Mouse (Mus musculus) cerebellum, adult (tissue): ENCODE results near the gene Luc7l.
"Not testable (repeated sequence)": the region's sequence is repeated elsewhere in the genome, so short reads cannot be mapped to it uniquely, and the experiment has no call there.

Experiments used
- ATAC-seq: cut with Nextera tagmentation; 2 replicates; pipeline ENCODE4 v1.9.2; 2017; ENCODE audit warnings: mild to moderate bottlenecking, moderate library complexity, mixed read lengths; ENCODE audit not compliant: insufficient number of reproducible peaks, low FRiP score, low TSS enrichment

Gene Luc7l

DNA sequence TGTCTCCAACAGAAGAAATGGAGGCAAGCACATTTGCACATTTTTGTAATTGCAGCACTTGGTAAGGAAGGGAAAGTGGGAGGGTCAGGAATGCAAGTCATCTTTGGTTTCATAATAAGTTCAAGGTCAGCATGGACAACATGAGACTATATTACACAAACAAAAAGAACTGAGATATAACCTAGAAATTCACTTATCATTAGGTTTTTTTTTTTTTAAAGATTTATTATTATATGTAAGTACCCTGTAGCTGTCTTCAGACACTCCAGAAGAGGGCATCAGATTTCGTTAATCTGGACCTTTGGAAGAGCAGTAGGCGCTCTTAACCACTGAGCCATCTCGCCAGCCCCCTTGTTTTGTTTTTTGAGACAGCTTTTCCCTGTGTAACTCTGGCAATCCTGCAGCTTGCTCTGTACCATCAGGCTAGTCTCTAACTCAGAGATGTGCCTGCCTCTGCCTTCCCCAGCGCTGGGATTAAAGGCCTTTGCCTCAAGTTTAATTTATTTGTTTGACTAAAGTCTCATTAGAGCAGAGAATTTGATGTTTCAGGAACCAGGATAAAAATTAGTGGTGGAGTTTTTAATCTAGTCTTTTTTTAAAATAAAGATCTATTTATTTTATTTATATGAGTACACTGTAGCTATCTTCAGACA is 684 bp upstream of the Luc7l start:
- ATAC-seq, result no peak

DNA sequence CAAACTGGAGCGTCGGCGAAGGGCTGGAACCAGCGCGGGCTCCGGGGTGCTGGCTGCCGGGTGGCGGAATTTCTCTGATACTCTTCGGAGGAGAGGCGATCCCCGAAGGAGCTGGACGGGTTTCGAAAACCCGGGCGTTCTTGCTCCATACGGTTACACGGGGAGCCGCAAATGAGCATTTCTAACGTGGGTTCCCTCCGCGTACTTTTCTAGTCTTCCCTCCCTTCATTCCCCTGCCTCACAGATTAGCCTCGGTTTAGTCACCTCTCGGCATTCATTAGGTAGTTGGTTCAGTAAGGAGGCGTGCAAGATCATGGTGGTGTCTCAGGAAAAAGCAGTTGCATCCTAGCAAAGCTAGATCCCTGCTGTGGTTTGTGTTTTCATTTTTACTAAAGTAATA is 703 bp downstream of the Luc7l start:
- ATAC-seq, result no peak

DNA sequence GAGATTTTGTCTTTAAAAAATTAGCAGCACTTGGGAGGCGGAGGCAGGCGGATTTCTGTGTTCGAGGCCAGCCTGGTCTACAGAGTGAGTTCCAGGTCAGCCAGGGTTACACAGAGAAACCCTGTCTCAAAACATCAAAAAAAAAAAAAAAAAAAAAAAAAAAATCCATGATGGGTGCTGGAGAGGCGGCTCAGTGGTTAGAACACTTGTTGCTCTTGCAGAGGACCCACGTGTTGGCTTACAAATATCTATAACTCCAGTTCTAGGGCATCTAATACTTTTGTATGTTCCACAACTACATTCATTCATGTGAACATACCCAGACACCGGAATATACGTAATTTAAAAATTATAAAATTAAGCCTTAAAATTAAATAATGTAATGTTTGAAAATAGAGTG is 2.6 kb downstream of the Luc7l start:
- ATAC-seq, result no peak

DNA sequence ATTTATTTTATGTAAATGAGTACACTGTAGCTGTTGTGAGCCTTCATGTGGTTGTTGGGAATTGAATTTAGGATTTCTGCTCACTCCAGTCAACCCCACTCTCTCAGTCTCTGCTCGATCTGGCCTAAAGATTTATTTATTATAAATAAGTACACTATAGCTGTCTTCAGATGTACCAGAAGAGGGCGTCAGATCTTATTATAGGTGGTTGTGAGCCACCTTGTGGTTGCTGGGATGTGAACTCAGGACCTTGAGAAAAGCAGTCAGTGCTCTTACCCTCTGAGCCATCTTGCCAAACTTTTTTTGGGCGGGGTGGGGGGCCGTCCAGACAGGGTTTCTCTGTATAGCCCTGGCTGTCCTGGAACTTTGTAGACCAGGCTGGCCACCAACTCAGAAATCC is 9.1 kb downstream of the Luc7l start:
- no peak for ATAC-seq

DNA sequence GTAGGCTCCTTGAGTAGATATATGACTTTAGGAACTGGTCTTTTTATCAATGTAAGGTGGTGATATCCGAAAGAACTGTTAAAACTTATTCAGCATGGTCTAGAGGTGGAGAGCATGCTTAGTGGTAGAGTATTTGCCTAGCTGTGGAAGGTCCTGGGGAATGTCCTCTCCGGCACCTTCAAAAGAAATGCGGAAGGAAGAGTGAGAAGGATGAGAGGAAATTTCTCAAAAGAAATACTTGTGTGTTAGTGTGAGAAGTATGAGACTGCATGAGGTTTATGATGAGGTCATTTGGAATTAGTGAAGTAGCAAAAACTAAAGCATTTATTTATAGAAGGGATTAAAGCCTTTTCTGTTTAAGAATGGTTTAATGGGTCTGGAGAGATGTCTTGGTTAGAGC is 9.7 kb downstream of the Luc7l start:
- ATAC-seq, result no peak

DNA sequence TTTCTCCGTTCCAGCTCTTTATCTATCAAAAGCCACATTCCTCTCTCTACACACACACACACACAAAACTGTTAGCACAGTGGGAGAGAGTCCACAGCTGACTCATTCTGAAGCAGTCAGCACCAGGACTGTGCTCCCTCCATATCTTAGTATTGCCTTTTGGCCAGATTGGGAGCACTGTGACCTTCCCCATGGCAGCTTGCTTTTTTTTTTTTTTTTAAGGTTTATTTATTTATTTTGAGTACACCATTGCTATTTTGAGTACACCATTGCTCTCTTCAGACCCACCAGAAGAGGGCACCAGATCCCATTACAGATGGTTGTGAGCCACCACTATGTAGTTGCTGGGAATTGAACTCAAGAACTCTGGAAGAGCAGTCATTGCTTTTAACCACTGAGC is 16.2 kb downstream of the Luc7l start:
- ATAC-seq, result no peak

DNA sequence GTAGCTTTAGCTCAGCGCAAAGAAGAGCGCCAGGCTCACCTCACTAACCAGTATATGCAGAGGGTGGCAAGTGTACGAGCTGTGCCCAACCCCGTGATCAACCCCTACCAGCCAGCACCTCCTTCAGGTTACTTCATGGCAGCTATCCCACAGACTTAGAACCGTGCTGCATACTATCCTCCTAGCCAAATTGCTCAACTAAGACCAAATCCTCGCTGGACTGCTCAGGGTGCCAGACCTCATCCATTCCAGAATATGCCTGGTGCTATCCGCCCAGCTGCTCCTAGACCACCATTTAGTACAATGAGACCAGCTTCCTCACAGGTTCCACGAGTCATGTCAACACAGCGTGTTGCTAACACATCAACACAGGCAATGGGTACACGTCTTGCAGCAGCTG is 16.9 kb downstream of the Luc7l start:
- not testable (repeated sequence) for ATAC-seq

DNA sequence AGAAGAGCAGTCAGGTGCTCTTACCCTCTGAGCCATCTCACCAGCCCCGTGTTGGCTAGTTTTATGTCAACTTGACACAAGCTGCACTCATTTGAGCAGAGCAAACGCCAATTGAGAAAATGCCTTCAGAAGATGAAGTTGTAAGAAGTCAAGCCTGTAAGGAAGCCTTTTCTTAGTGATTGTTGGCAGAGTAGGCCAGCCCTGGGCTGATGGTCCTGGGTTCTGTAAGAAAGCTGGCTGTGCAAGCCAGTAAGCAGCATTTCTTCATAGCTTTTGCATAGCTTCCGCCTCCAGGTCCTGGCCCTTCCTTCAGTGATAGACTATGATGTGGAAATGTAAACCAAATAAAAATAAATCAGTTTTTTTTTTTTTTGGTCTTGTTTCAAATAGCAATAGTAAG is 19.9 kb downstream of the Luc7l start:
- ATAC-seq, result no peak

DNA sequence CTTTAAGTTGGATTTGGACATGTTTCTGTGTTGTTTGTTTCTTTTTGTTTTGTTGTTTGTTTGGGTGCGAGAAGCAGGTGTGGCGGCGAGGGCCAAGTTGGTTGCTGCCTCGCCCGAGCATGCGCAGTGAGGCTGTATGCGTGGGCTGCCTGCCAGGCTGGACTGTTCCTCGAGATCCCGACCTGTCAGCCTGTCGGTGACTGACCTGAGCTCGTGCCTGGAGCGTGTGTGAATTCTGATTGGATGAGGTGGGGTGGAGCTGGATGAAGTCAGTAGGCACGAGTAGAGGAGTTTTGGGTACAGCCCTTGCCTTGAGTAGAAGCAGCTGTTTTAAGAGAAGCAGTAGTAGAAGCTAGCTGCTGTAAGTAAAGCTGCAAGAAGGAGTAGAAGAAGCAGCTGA is 23.2 kb downstream of the Luc7l start:
- ATAC-seq, result no peak

DNA sequence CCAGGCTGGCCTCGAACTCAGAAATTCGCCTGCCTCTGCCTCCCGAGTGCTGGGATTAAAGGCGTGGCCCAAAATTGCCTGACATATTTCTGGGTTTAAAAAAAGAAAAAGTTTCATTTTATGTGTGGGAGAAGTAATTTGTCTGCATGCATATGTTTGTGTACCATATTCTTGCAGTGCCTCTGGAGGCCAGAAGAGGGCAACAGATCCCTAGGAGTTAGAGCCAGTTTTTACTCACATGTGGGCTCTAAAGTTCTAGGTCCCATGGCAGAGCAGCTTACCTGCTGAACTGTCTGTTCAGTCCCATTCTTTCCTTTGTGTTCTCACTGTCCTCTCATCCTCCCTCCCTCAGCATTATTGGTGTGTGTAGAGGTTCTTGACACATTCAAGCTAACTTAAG is 24.0 kb downstream of the Luc7l start:
- no peak for ATAC-seq

DNA sequence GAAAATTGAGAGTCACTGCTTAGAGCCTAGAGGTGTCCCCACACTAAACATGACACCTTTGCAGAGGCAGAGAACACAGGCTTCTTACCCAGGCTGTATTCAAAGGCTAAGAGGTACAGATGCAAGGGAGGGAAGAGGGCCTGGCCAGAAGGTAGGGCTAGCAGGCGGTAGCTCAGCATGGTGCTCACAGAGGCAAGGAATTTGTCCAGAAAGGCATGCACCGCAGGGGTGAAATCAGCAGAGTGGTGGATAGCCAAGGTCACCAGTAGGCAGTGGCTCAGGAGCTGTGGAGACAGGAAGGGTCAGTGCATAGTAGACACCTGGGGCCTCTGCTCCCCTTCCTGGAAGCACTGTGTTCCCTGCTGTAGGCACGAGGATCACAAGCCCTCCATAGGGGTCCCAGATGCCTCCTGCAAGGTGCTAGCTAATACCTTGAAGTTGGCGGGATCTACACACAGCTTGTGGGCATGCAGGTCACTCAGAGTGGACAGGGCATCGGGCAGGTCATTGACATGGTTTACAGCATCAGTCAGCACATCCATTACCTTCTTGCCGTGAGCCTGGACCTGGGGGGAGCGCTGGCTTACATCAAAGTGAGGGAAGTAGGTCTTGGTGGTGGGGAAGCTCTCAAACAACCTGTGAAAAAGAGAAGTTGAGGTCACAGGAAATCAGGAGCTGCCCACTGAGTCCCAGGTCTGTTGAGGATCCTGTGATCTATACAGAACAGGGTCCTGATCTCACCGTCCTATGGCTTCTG is 33.7 kb downstream of the Luc7l start:
- ATAC-seq, result no peak

DNA sequence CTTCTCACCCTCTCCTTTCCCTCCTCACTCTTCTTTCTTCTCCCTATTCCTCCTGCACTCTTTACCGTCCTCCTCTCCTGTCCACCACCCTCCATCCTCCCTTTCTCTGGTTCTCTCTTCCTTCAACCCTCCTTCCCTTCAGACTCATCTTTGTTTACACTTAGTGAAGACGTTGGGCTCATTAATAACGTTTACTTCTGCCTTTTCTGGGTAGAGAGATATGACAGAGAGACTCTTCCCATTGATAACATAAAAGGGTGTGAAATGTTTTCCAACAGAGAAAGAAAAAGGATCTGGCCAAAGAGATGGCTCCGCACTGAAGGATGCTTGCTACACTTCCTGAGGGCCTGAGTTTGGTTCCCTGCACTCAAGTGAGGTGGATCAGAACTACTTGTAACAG is 36.8 kb downstream of the Luc7l start:
- ATAC-seq, result no peak

DNA sequence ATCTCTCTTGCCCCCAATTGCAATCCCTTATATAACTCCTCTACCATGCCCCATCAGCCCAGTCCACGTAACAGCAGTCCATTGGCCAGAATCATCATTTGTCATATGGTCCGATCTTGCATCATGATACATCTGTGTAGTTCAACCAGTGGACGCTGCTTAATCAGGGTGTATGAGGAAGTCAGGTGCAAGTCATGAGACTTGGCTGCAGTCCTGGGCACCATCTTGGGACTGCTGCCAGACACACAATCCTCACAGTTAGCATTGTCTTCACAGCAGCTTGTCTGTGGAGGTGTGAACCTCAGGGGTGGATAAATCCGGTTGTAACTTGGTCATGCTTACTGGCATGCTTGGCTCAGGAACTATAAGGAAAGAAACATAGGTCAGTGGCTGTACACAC is 45.6 kb downstream of the Luc7l start:
- ATAC-seq, result not testable (repeated sequence)

DNA sequence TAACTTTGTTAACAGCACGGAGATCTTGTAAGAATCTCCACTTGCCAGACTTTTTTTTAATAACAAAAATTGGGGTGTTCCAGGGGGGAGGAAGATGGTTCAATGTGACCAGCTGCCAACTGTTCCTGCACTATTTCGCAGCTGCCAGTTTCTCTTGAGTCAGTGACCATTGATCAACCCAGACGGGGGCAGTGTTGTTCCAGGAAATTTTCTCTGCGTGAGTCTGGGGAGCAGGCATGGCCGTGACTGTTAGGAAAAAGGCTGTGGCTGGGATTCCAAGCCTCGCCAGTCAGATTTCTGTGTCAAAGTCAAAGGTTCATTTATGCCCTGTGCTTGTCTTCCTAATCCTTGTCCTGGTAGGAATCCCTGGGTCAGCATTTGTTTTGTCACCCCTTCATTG is 61.6 kb downstream of the Luc7l start:
- no peak for ATAC-seq

DNA sequence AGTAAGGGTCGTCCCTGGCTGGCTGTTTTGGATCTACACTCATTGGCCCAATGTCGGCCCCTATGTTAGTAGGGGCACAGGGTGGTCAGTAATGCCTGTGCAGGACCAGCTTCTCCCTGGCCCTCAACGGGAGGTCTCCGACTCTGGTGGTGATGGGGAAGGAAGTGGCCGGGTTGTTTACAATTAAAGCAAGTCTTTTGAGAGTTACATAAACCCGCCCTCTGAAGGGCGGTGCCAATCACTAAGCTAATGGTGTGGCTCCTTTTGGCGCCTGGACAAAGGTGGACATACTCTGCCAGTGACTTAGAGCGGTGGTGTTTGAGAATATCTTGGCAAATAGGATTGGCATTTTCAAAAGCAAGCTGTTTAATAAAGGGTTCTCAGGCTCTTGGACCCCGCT is 62.8 kb downstream of the Luc7l start:
- ATAC-seq, result no peak

DNA sequence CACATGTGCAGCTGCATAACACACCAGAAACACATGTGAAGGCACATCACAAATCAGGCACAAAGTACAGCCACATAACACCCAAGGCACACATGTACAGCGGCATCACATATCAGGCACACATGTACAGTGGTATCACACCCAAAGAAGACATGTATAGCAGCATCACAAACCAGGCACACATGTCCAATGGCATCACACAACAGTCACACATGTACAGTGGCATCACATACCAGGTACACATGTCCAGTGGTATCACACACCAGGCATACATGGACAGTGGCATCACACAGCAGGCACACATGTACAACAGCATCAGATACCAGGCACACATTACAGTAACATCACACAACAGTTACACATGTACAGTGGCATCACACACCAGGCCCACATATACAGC is 65.7 kb downstream of the Luc7l start:
- ATAC-seq, result no peak
